Mouse (Mus musculus) kidney, embryonic 16.5 days (tissue): Measurements from ENCODE around the gene Lrrc20. TPM values are rescaled to one million over a fixed set of nuclear protein-coding genes. Genes with fewer than 3 reads are reported as not detected.

Experiments
- polyA plus RNA-seq: library from polyadenylated mRNA; unstranded; fragments of >200 nt; fragmentation: Nextera tagmentation; extraction: Ambion mirVana; gene quantifications from 2 replicates; pipeline ENCODE4 v1.2.1, GENCODE M21; 2015

Gene Lrrc20
- polyA plus RNA-seq, 1 experiment from 2014 or later, result 8.4 TPM

Other genes starting within 250 kb of the Lrrc20 start
- 1.6 and 2.0 TPM in 2 replicates for gene Adamts14, start 202.4 kb upstream of the Lrrc20 start, polyA plus RNA-seq
- not detected in 2 replicates for gene Prf1, start 178.0 kb upstream of the Lrrc20 start, polyA plus RNA-seq
- gene Pald1, start 92.3 kb upstream of the Lrrc20 start, polyA plus RNA-seq, result 39.5 and 40.2 TPM in 2 replicates
- gene Nodal, start 57.8 kb upstream of the Lrrc20 start, polyA plus RNA-seq, result 0.40 and 0.67 TPM in 2 replicates
- gene Eif4ebp2, start 23.1 kb upstream of the Lrrc20 start, polyA plus RNA-seq, result 57.4 and 71.4 TPM in 2 replicates
- gene Npffr1, start 119.7 kb downstream of the Lrrc20 start, polyA plus RNA-seq, result 0.12 TPM in 2 replicates
- gene Ppa1, start 172.8 kb downstream of the Lrrc20 start, polyA plus RNA-seq, result 179 and 180 TPM in 2 replicates
- 247 and 260 TPM in 2 replicates for gene Sar1a, start 204.5 kb downstream of the Lrrc20 start, polyA plus RNA-seq
- 31.2 and 37.0 TPM in 2 replicates for gene Tysnd1, start 219.7 kb downstream of the Lrrc20 start, polyA plus RNA-seq
- gene Aifm2, start 239.5 kb downstream of the Lrrc20 start, polyA plus RNA-seq, result 24.3 and 28.0 TPM in 2 replicates